Mouse (Mus musculus) ES-E14 (cell line): ENCODE measurements around the gene 8030411F24Rik.

Experiments used
- CHD2 ChIP-seq: IDR thresholded peaks from 2 replicates; pipeline ENCODE4 v1.6.1; 2014; ENCODE audit warnings: mild to moderate bottlenecking, low read depth, low read length, inconsistent platforms
- HCFC1 ChIP-seq: IDR thresholded peaks from 2 replicates; pipeline ENCODE4 v1.6.1; 2012; ENCODE audit warnings: low read length, inconsistent platforms, borderline replicate concordance; ENCODE audit not compliant: insufficient read depth
- MAFK ChIP-seq: IDR thresholded peaks from 2 replicates; pipeline ENCODE4 v1.6.1; 2014; ENCODE audit warnings: mild to moderate bottlenecking, low read depth, low read length, inconsistent platforms; ENCODE audit not compliant: insufficient read depth
- ZC3H11A ChIP-seq: IDR thresholded peaks from 2 replicates; pipeline ENCODE4 v1.6.1; 2012; ENCODE audit warnings: low read depth, mild to moderate bottlenecking, inconsistent platforms, low read length, borderline replicate concordance
- ZNF384 ChIP-seq: IDR thresholded peaks from 2 replicates; pipeline ENCODE4 v1.6.1; 2012; ENCODE audit warnings: low read depth, low read length, inconsistent platforms

- no peak for TF ChIP-seq CHD2
- TF ChIP-seq ZC3H11A: no peak
- TF ChIP-seq ZNF384: no peak
- no peak for TF ChIP-seq HCFC1
- no peak for TF ChIP-seq MAFK
Observed at GRCm38 (mm10) chr2:148763648-148764388, 18.0 kb upstream of the 8030411F24Rik start.
